Mouse (Mus musculus) thymus, adult 2 months (tissue): ENCODE results near the gene Lrrk1.

Experiments
- CTCF ChIP-seq: fragments of 200-500 bp; IDR thresholded peaks from 2 replicates; pipeline ENCODE4 v1.5.1; 2012; ENCODE audit warnings: mild to moderate bottlenecking, control low read depth, low read length, moderate library complexity, borderline replicate concordance; ENCODE audit not compliant: control insufficient read depth, poor library complexity, insufficient read depth; ENCODE audit errors: extremely low read depth
- POLR2A ChIP-seq: fragments of 200-500 bp; IDR thresholded peaks from 2 replicates; pipeline ENCODE4 v1.6.1; 2012; ENCODE audit warnings: mild to moderate bottlenecking, low read length, control low read depth, moderate library complexity; ENCODE audit not compliant: control insufficient read depth, poor library complexity, insufficient read depth; ENCODE audit errors: extremely low read depth

DNA sequence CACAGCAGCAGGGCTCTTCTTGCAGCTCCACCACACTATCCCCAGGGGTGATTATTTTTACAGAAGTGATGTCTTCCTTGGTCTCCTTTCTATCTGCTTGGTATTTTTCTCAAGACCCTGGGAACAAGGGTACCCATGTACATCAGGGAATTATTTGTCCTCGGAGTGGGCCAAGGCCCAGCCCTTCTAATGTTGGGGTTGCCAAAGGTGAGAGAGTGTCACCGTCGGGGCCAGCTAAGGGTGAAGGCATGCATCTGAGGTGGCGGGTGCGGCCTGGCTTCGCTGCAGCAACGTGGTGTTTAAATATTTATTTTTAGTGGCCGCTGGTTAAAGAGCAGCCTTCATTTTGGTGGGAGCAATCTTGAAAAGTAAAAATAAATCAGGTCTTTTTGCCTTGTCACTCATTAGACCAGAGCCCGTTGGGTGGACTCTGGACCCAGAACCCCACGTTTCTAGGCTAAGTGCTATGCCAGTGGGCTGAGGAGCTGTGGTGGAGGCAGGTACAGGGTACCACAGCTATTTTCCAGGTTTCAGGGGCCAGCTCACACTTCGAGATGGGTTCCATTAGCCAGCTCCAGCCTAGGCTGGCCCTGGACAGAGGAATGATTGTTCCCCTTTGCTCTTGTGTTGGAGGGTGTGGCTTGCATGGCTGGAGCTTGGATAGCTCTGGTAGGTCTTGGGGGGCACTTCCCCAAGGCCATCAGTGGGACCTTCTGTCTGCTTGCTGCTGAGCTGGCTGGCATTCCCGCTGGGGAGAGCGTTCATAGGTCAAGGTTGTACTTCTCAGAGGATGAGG is 160.1 kb downstream of the Lrrk1 start:
- TF ChIP-seq CTCF, result no peak
- no peak for TF ChIP-seq POLR2A
